Mouse (Mus musculus) v-Abl transformed pro-B cells (cell line): ENCODE data around the gene Fam187a.

ENCODE experiments used
- in situ Hi-C, 2 experiments: fragments of 400-800 bp; cut with MboI; formaldehyde crosslinking; loops; one replicate each; pipeline ENCODE4 v1.15.1; 2025; ENCODE audit not compliant: unreplicated experiment in 2 of 2

The Fam187a gene

DNA sequence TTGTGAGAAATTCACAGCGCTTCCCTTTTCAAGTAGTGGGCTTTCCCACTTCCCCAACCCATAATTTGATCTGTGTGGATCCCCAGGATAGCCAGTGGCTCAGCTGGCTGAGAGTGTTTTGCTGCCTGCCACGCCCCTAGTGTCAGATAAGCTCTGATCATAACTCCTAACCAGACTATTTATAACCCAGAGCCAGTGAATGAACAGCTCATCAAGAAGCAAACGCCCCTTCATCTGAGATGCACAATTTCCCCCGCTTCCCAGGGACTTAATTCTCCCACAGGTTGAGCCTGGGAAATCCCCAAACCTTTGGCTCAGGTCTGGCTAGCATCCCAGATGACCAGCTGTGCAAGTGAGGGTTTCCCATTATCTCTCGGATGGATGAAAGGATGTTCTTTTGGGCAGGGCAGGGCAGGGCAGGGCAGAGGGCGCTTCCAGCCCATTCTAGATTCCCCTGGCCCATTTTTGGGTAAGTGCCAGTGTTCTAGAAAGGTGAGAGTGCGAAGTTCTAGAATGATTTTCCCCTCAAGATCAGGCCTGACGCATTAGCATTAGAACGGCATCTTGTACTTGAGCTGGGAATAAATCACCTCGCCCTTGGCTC, at the start of gene Fam187a:
Gene Fam187a, plus strand, starts transcription at position 554 of the 604 bp plus-strand sequence.
- in situ Hi-C loops: no loop called here

DNA sequence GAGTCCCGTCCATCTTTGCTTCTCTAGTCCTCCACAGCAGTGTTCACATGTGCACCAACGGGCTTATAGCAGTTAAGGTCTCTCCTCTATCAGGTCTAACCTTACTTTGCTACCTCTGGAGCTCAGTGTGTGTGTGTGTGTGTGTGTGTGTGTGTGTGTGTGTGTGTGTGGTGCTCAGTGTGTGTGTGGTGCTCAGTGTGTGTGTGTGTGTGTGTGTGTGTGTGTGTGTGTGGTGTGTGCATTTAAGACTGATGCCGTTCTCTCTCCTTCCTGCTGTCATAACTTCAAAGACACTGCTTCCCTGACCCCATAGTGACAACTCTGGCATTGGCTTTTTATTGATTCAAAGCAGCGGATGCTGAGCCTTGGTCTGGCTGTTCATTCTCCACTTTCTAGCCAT, 49.4 kb upstream of the Fam187a start, which contains the start of gene Higd1b:
Gene Higd1b, plus strand, starts transcription at position 301 of the 400 bp plus-strand sequence.
- in situ Hi-C loops: no loop called here

DNA sequence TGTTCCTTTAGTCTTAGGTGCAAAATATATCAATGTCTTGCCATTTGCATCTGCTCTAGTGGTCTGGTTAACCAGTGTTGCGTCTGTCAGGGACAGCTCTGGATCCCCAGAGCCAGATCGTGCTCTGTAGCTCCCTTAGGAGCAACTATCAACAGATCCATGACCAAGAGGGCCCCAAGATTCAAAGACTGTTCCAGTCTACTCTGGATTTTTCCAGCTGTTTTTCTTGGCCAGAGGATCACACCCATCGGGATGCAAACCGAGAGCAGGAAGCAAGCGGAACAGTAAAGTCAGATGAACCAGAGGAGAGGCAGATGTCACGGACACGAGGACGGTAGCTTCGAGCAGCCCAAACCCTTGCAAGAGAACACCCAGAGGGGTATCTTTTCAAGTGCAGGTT, 48.8 kb upstream of the Fam187a start:
- in situ Hi-C loops: no loop called here

DNA sequence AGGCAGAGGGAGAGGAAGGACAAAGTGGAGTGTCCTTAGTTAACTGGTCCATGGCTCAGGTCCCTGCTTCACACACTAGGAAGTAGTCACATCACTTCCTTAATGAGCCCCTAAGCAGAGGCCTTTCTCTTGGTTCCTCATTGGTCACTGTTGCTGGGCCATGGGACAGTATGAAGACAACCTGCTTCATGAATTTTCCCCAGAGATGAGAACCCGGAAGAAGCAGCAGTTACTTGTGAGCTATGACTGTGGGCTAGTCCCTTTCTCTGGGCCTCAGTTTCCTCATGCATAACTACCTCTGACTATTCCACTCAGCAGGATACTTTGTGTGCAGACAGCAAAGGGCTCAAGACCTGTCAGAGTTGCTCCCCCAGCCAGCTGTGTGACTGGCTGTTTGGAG, 47.6 kb upstream of the Fam187a start:
- in situ Hi-C loops: no loop called here

DNA sequence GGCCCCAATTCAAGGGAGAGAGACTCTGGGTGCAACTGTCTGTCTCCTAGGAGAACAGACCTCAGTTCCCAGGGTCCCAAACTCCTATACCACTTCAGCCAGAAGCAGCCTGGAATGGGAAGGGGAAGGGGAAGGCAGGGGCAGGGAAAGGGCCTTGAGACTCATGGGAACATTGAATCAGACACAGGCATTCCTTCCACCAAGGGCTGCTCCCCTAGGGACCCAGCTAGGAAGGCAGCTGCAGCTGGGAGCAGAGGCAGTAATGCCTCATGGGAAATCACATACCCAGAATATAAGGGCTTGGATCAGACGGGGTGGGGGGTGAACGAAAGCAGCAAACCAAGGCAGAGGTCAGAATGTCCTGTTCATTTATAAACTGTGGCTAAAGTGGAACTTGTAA, 46.8 kb upstream of the Fam187a start:
- in situ Hi-C loops: no loop called here

DNA sequence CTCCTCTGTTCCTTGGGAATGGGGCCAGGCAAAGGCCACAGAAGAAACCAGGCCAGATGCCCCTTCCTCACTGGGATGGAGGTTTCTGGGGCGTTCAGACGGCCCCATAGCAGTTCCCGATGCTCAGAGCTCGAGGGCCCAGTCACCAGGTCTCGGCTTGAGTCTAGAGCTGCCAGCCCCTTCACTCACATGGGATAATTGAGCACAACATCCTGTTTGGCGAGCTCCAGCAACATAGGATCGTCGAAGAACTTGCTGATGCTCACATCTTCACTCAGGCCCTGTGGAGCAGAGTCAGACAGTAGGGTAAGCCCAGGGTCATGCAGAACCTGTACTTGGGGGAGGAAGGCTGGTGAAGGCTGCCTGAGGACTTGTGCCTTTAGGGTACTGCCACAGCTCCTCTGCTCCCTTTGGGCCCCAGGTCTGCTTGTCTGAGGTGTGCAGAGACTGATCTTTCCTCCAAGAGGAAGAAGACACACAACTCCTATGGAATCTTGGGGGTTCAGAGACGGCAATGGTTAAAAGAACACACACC, 46.3 kb upstream of the Fam187a start:
- in situ Hi-C loops: no loop called here

DNA sequence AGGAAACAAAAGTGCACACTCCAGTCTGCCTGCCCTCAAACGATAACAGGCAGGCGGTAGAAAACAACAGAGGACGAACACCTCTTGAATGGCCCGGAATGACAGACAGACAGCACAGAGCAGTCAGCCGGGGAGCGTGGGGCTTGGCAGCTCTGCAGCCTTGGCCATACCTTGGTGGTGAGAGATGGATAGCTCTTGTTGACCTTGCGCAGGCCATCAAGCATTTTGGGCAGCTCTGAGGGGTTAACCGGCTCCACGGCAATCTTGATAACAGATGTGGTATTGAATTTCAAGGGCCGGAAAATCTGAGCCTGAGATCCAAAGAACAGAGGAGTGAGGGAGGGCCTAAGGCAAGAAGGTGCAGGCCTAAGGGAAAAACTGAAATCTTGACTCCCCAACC, 39.0 kb upstream of the Fam187a start:
- in situ Hi-C loops: loop anchor here in 1 of 2 experiments (5.0 kb wide), 1 partner anchor 69 kb away; no protein-coding TSS in a partner anchor

DNA sequence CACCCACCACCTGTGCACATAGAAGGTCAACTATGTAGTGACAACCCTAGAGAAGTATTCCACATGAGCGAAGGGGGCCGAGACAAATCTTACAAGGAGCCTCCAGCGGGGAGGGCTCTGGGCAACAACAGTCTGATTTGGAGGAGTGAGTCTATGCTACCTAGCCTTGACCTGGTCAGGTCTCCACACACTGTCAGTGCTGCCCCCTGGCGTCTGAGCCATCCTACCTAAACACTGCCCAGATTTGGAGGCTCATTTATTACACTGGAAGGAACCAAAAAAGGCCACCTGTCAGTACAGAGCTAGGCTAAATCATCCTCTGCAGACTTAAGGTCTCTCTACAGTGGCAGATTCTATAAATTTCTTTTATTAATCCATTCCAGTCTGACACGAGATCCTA, 33.1 kb upstream of the Fam187a start:
- in situ Hi-C loops: loop anchor here in 1 of 2 experiments (10.0 kb wide), 1 partner anchor 77 kb away; no protein-coding TSS in a partner anchor

DNA sequence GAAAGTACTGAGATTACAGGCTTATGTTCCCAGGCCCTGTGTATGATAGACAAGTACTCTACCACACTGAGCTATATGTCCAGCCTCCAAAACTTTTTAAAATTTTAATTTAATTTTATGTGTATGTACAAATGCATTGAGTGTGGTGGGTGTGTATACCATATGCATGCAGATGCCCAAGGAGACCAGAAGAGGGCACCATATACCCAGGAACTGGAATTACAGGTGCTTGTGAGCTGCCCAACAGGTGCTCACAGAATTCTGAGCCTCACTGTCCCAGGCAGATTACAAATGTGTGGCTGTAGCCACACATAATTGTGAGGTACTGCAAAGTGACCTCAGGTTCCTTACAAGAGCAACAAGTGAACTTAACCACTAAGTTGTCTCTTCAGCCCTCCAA, 31.2 kb upstream of the Fam187a start:
- in situ Hi-C loops: loop anchor here in 1 of 2 experiments (10.0 kb wide), 1 partner anchor 79 kb away; no protein-coding TSS in a partner anchor

DNA sequence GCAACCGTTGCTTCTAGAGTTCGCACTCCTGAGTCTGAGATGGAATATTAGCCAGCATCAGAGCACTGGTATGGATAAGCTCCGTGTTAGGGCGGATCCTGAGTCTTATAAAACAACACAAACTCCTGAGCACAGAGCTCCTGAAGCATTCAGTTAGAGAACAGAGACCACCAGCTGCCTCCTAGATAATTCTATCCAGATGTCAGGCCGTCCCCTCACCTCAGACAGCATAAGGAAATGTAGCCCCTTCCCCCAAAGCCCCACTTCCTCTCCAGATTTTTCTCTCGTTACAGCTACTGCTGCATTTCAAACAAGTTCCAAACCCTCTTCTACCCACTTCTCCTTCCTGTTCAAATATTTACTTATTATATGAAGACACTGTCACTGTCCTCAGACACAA, 29.0 kb upstream of the Fam187a start:
- in situ Hi-C loops: loop anchor here in 1 of 2 experiments (10.0 kb wide), 1 partner anchor 81 kb away; no protein-coding TSS in a partner anchor

DNA sequence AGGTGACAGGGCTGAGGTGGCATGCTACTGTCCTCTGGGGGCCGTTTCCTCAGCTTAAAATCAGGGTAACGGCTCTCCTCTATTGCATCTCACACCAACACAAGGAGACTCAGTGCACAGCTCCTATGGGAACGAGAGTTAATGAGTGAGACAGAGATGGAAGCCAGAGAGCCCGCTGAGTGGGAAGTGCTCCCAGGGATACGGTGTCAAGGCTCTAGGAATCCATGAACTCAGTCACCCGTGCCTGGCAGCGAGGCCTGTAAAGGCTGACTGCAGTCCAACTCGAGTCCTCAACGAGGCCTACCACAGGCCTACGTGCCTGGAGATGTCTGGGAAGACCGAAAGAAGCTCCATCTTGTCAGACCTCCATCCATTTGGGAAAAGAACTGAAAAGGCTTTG, 26.0 kb upstream of the Fam187a start:
- in situ Hi-C loops: loop anchor here in 1 of 2 experiments (10.0 kb wide), 1 partner anchor 84 kb away; no protein-coding TSS in a partner anchor

DNA sequence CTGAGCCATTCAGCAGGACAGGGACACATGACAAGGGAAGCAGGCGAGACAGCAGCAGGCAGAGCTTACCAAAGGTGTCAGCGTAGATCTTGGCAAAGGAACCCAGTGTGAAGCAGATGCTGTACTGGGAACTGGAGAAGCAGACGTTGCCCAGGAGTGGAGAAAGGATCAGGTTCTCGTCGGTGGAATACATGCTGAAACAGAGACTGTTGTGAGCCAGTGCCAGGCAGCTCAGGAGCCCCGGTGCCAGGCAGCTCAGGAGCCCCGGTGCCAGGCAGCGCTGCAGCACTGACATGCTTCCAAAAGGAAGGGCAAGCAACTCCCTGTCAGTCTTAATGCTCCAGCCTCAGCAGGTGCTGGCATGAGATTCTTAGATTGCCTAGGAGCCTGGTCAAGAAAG, 25.0 kb upstream of the Fam187a start:
- in situ Hi-C loops: loop anchor here in 1 of 2 experiments (10.0 kb wide), 1 partner anchor 85 kb away; no protein-coding TSS in a partner anchor

DNA sequence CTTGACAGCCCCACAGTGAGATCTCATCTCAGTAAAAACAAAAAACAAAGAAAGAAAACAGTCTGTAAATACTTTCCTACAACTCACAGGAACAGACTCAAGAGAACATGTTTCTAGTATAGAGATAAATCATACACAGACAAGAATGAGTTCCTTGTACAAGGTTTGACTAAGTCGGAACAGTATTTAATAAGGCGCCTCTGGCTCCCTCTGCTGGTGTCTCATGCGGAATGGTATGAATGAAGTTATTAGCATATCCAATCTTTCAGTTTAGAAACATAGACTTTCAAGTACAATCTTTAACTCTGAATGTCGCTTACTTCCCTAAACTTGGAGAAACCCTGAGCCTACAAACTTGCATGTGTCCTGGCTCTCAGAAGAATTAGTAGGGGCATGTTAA, 20.7 kb upstream of the Fam187a start:
- in situ Hi-C loops: no loop called here

DNA sequence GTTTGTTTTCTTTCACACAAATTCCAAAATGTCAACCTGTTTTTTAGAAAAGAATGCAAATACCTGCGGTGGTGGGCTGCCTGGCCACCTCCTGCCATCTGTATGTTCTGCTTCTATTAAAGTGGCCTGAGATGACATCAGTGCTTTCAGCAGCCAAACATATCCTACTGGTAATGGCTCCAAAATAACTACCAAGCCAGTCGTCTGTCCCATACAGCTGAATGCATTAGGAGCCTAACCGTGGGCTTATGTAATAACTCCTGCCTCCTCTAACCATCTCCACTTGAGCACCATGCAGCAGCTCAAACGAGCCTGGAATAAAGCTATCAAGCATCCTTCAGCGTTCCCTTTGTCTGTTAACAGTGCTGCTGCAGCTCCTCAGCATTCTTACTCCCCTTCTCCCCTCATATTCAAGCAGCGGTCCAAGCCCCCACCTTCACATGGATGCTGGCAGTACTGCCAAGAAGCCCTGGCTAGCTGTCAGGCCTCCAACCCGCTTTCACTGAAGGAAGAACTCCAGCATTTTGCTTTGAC, 10.1 kb upstream of the Fam187a start:
- in situ Hi-C loops: no loop called here

DNA sequence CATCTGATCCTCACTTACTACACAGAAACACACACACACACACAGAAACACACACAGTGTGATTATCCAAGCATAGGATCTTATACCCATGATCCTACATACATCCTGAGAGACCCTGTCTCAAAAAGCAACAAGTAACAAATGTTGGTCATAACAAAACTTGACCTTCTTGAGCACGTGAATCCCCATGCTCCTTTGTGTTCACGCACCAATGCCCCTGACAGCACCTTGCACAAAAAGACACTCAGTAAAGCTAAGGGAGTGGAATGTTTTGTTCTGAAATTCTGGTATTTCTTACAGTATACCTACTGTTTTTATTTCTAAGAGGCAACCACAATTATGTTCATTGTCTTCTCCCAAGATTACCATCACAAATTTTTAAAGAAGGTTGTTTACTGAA, 5.4 kb upstream of the Fam187a start:
- in situ Hi-C loops: no loop called here

DNA sequence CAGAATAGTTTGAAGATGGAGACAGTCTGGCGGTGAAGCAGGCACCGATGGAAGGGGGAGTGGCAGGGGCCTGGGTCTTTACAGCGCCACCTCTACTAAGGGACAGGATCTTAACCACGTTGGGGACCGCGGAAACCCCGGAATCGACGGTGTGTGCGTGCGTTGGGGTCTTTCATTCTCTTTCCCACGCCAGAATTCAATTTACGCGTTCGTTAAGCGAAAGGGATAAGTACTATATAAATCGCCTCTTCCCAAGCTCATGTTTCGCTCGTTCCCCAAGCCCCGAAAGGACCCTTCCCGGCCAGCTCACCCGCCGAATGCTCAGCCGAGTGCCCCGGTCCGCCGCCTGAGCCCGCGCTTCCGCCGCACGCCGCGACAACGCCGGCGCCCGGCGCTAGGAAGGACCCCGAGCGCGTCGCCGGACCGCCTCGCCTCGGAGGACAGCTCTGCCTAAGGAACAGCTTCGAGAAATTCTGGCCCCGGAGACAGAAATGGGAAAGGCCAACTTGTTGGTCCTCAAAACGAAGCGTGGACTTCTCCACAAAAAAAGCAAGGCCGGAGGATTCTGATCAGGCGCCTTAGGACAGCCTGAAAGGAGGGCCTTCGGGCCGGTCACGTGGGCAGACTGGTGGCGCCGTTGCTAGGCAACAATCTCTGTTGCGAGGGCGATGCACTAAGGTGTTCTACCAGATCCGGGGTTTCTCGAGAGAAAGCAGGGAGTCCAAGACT, 4.2 kb upstream of the Fam187a start, which contains the start of the genes Eftud2 and Ccdc103:
Gene Eftud2, minus strand, starts transcription at position 401 of the 729 bp plus-strand sequence.
Gene Ccdc103, plus strand, starts transcription at position 620 of the 729 bp plus-strand sequence.
- in situ Hi-C loops: no loop called here

DNA sequence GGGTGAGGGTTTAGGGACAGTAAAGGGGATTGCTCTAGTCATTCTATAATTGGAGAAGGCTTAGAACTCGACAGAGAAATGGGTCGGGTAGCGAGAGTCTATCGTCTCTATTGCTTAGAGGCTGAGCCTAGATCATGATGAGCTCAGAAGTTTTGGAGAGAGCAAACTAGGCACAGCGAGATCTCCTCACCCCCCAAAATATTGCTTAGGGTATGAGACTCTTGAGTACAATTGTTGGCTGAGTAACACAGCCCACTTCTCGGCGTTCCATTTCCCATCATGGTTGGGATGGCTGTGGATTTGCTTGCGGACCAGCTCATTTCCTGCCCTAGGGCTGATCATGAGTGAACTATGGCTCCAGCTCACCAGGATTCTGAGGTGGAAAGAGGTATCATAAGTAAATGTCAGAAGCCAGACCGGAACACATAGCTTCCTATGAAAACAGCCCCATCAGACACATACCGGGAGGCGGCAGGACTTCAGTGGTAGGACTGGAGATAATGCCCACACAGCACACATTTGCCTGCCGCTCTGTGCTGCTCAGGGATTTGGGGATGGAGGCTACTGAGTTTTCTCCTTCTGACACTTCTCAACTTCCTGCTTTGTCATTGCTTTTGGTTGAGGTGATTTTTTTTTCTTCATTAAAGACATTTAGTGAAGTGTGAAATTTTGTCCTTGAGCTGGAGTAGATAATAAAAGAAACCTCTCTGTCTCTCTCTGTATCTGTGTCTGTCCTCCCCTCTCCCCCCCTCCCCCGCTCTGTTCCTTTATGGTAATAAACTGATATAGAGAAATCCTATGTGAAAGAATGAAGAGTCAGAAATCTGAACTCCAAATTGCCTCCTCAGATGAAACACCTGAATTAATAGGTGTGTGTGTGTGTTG, 3.4 kb upstream of the Fam187a start:
- in situ Hi-C loops: no loop called here

DNA sequence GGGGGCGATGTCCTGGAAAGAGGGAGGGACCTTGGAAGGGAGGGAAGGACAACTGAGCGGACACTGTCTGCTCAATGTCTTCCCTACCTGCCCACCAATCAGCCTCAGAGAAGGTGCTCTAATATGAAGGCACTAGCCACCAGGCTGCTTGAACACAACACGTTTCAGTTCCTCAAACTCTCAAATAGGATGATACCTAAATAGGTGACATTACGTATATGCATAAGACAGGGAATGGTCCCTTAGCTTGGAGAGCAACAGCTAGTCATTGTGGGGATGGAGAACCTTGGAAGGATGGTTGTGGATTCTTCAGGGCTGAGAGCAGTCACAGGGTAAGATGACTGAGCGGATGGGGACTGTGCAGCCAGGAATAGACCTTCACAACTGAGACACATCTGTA, 2.5 kb downstream of the Fam187a start:
- in situ Hi-C loops: no loop called here

DNA sequence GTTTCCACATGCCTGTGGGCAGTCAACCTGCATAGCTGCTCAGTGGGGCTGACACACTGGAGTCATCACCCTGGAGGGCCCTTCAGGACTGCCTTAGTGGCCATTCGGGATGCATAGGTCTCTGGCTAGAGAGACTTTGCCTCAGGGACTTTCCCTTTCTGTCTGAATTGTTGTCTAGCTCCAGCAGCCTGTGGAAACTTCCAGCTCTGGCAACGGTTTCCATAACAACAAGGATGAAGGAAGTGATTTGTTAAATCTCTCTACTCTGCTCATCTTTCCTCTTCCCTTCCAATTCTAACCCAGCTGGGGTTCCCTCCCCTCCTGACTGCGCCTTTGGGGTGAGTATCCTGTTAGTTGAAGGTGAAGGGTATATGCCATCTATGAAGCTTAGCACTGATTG, 3.2 kb downstream of the Fam187a start:
- in situ Hi-C loops: no loop called here

DNA sequence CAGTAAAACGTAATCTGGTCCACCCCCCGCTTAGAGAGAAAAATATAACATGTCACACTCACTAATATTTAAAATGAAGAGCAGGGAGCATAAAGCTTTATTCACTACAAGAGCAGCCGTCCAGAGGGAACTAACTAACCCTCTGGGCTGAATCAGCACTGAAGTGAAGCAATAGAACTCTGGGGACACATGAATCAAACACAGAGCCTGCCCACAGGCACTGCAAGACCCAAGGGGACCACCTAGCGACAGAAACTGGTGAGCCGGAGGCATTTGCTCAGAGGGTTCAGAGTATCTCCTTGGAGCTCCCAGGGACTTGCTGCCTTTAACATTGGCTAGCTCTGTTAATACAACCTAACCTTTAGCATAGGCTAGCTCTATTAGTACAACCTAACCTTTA, 5.1 kb downstream of the Fam187a start:
- in situ Hi-C loops: loop anchor here in 1 of 2 experiments (5.0 kb wide), 1 partner anchor 167 kb away; no protein-coding TSS in a partner anchor
